Mouse (Mus musculus) liver, embryonic 16.5 days (tissue): ENCODE measurements around the gene Sgms2. TPM values are rescaled to one million over a fixed set of nuclear protein-coding genes. Genes with fewer than 3 reads are reported as not detected.

Experiments used
- ATAC-seq: fragments of 200-750 bp; cut with Nextera tagmentation; 2 replicates; pipeline ENCODE4 v1.8.0; 2017; ENCODE audit warnings: low read depth, mild to moderate bottlenecking, moderate number of reproducible peaks, moderate library complexity
- H3K27ac ChIP-seq: fragments of 300-500 bp; sonication (generic); 2 replicates; pipeline ENCODE4 v1.5.1; 2014; ENCODE audit warnings: mild to moderate bottlenecking, low read length
- H3K27me3 ChIP-seq: fragments of 300-500 bp; sonication (generic); 2 replicates; pipeline ENCODE4 v1.6.1; 2014; ENCODE audit warnings: low read depth, low read length, mixed read lengths; ENCODE audit not compliant: control insufficient read depth, insufficient read depth
- H3K36me3 ChIP-seq: fragments of 300-500 bp; sonication (generic); 2 replicates; pipeline ENCODE4 v1.6.1; 2014; ENCODE audit warnings: mild to moderate bottlenecking; ENCODE audit not compliant: control insufficient read depth, insufficient read depth
- H3K4me1 ChIP-seq: fragments of 300-500 bp; sonication (generic); 2 replicates; pipeline ENCODE4 v1.6.1; 2014; ENCODE audit warnings: low read depth, low read length, mixed read lengths; ENCODE audit not compliant: control insufficient read depth
- H3K4me2 ChIP-seq: fragments of 300-500 bp; sonication (generic); 2 replicates; pipeline ENCODE4 v1.6.1; 2014; ENCODE audit warnings: low read depth, low read length, mixed read lengths
- H3K4me3 ChIP-seq: fragments of 300-500 bp; sonication (generic); 2 replicates; pipeline ENCODE4 v1.5.1; 2014; ENCODE audit warnings: low read depth, mild to moderate bottlenecking, low read length
- H3K9ac ChIP-seq: fragments of 300-500 bp; sonication (generic); 2 replicates; pipeline ENCODE4 v1.6.1; 2014; ENCODE audit warnings: low read depth, low read length
- H3K9me3 ChIP-seq: fragments of 300-500 bp; sonication (generic); replicated peaks from 2 replicates; pipeline ENCODE4 v1.6.1; 2016; ENCODE audit warnings: low read length; ENCODE audit not compliant: control insufficient read depth
- WGBS: fragments of 180-500 bp; shearing (Covaris S2); extraction: QIAGEN DNeasy Blood & Tissue Kit; methylation state at CpG from one replicate; pipeline ENCODE4 v1.1.7; 2014; ENCODE audit not compliant: insufficient replicate concordance; 5-methylcytosine and 5-hydroxymethylcytosine counted together
- polyA plus RNA-seq: library from polyadenylated mRNA; unstranded; fragments of >200 nt; fragmentation: Nextera tagmentation; extraction: Ambion mirVana; gene quantifications from 2 replicates; pipeline ENCODE4 v1.2.1, GENCODE M21; 2015

Gene Sgms2
- polyA plus RNA-seq, 1 experiment from 2014 or later, result 4.9 TPM

GRCm38 (mm10) chr3:131490143-131490908 is 885 bp downstream of the Sgms2 start:
- Histone ChIP-seq H3K9ac (peak overlapping the region; percentile 58), H3K27me3 (peaks cover 26% of the 10 kb centered on the region), H3K27ac (peak overlapping the region; percentile 87), H3K4me2 (peak overlapping the region; percentile 65), H3K4me1 (no peaks in the 10 kb centered on the region; the same call in 1 of the 2 replicates), H3K4me3 (peak overlapping the region; percentile 66), H3K9me3 (no peaks in the 10 kb centered on the region), H3K36me3 (no peaks in the 10 kb centered on the region)
- ATAC-seq, result peak; percentile 87
- WGBS, result under 1% methylated on average over 76 of the region's 78 CpGs

DNA sequence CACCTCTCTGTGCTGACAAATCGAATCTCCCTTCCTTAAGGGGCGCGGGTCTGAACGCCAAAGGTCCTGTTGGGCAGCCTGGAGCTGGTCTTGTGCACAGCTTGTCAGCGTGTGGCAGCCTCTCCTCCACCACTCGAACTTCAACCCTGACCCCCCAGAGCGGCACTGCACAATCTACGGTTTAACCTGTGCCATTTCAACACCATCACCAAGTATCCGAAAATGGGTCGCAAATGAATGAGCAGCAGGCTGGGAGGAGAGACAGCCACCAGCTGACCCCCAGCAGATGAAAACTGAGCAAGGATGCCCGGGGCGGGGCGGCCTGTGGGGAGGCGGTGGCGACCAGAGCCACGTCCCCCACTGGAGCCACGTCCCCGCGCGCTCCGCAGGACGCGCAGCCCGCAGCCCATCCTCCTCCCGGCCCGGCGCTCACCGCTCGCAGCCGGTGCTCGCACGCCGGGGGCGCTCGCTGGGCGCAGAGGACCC is 1.5 kb downstream of the Sgms2 start:
- Histone ChIP-seq H3K36me3 (no peaks in the 10 kb centered on the region), H3K9ac (peak overlapping the region; percentile 53; the same call in 1 of the 2 replicates), H3K9me3 (no peaks in the 10 kb centered on the region), H3K27ac (peak overlapping the region; percentile 87), H3K4me2 (peak overlapping the region; percentile 65), H3K4me3 (peak overlapping the region; percentile 66), H3K4me1 (no peaks in the 10 kb centered on the region), H3K27me3 (peaks cover 26% of the 10 kb centered on the region)
- WGBS, result 1% methylated on average over 35 of the region's 36 CpGs
- ATAC-seq, result peak; percentile 52

- Histone ChIP-seq H3K4me3 (peak overlapping the region; percentile 66), H3K4me2 (peak overlapping the region; percentile 65), H3K9me3 (no peaks in the 10 kb centered on the region), H3K36me3 (no peaks in the 10 kb centered on the region), H3K9ac (no peak overlapping the region), H3K4me1 (no peaks in the 10 kb centered on the region), H3K27me3 (peaks cover 26% of the 10 kb centered on the region), H3K27ac (peak overlapping the region; percentile 63)
- 24% methylated on average over 5 of the region's 5 CpGs for WGBS
- no peak for ATAC-seq
Observed at GRCm38 (mm10) chr3:131488969-131489368, 2.2 kb downstream of the Sgms2 start.

DNA sequence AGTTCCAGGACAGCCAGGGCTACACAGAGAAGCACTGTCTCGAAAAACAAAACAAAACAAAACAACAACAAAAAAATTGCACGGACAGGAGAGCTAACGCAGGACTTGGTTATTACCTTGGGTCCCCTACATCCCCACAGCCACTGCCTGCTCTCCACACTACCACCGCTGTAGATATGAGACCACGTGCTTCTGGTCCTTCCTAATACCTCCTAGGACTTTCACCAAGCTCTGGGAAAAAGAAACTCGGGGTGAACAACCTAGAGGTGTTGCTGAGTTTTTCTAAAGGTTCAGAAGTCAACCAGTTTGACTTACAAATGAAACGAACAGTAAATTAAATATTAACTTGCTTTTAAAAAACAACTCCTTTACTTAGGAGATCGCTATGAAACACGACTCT is 2.8 kb downstream of the Sgms2 start:
- H3K4me3 ChIP-seq, result no peak overlapping the region; the same call in 1 of the 2 replicates
- 0 out of 2 replicates have a peak overlapping the region, but pooled peaks have one; percentile 24 for H3K27ac ChIP-seq
- peaks cover 26% of the 10 kb centered on the region for H3K27me3 ChIP-seq
- peak; percentile 36; the same call in 1 of the 2 replicates for ATAC-seq
- WGBS, result 36% methylated on average over 9 of the region's 9 CpGs
- H3K9ac ChIP-seq, result no peak overlapping the region
- no peaks in the 10 kb centered on the region for H3K36me3 ChIP-seq
- H3K4me1 ChIP-seq, result no peaks in the 10 kb centered on the region
- H3K9me3 ChIP-seq, result no peaks in the 10 kb centered on the region
- peak overlapping the region; percentile 65 for H3K4me2 ChIP-seq

DNA sequence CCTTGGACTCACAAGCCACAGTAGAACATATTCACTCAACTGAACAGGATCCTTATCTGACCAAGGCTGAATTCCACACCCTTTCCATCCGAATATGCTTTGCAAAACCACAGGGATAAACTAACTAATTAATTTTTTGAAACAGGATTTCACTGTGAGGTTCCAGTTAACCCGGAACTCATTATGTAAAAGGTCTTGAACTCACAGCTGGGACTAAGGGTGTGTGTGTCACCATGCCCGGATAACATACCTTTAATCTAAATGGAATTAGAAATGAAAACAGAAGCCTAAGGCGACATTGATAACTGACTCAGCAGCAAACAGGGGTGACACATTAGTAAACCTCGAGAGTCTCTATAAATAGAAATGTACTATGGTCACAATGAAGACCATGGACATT is 5.8 kb downstream of the Sgms2 start:
- Histone ChIP-seq H3K27ac (no peak overlapping the region), H3K27me3 (peaks cover 16% of the 10 kb centered on the region), H3K4me1 (0 out of 2 replicates have a peak, but pooled peaks cover 2% of the 10 kb centered on the region), H3K36me3 (no peaks in the 10 kb centered on the region), H3K4me3 (no peak overlapping the region), H3K9me3 (no peaks in the 10 kb centered on the region), H3K4me2 (no peak overlapping the region), H3K9ac (no peak overlapping the region)
- 42% methylated on average over 5 of the region's 5 CpGs for WGBS
- ATAC-seq, result no peak

GRCm38 (mm10) chr3:131483650-131484049 is 7.6 kb downstream of the Sgms2 start:
- H3K4me3 ChIP-seq, result no peak overlapping the region
- no peak for ATAC-seq
- H3K9ac ChIP-seq, result no peak overlapping the region
- H3K4me2 ChIP-seq, result no peak overlapping the region
- H3K27ac ChIP-seq, result no peak overlapping the region
- 63% methylated on average over 7 of the region's 7 CpGs for WGBS
- H3K9me3 ChIP-seq, result no peaks in the 10 kb centered on the region
- no peaks in the 10 kb centered on the region for H3K27me3 ChIP-seq
- H3K4me1 ChIP-seq, result peaks cover 2% of the 10 kb centered on the region; the same call in 1 of the 2 replicates
- no peaks in the 10 kb centered on the region for H3K36me3 ChIP-seq

GRCm38 (mm10) chr3:131481976-131482712 is 9.1 kb downstream of the Sgms2 start:
- no peaks in the 10 kb centered on the region for H3K27me3 ChIP-seq
- no peak overlapping the region for H3K9ac ChIP-seq
- H3K4me1 ChIP-seq, result peaks cover 2% of the 10 kb centered on the region; the same call in 1 of the 2 replicates
- WGBS, result 60% methylated on average over 17 of the region's 17 CpGs
- ATAC-seq, result no peak
- no peak overlapping the region for H3K4me3 ChIP-seq
- H3K9me3 ChIP-seq, result no peaks in the 10 kb centered on the region
- no peak overlapping the region for H3K4me2 ChIP-seq
- no peak overlapping the region for H3K27ac ChIP-seq
- H3K36me3 ChIP-seq, result no peaks in the 10 kb centered on the region

DNA sequence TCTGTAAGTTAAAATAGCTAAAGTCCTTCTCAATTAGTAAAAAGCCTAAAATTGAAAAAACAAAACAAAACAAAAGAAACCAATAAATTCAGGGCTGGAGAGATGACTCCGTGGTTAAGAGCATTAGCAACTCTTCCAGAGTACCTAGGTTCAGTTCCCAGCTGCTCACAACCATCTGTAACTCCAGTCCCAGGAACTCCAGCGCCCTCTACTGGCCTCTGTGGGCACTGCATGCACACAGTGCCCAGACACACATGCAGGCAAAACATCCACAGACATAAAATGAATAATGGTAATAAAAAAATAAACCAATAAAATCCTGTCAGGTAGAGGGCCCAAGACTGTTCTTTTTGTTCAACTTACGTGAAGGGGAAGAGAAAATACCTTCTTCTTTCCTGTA is 10.6 kb downstream of the Sgms2 start:
- H3K4me1 ChIP-seq, result peaks cover 2% of the 10 kb centered on the region; the same call in 1 of the 2 replicates
- no peaks in the 10 kb centered on the region for H3K27me3 ChIP-seq
- no peak overlapping the region for H3K9ac ChIP-seq
- H3K9me3 ChIP-seq, result no peaks in the 10 kb centered on the region
- no peak for ATAC-seq
- H3K4me3 ChIP-seq, result no peak overlapping the region
- H3K36me3 ChIP-seq, result no peaks in the 10 kb centered on the region
- H3K4me2 ChIP-seq, result no peak overlapping the region
- H3K27ac ChIP-seq, result no peak overlapping the region
- WGBS, result 46% methylated on average over 3 of the region's 3 CpGs
